Mouse (Mus musculus) T-helper 1 cell (primary cell): Measurements from ENCODE around the gene Trp53inp2.

Experiments
- in situ Hi-C: fragments of 300-600 bp; cut with MboI, MseI; formaldehyde crosslinking; loops from one replicate; pipeline ENCODE4 v1.15.1; 2025; ENCODE audit warnings: high pct_unique_total_duplicates

Trp53inp2 gene

GRCm38 (mm10) chr2:155380261-155381059, at the start of gene Trp53inp2:
Gene Trp53inp2 (plus strand): TSS chr2:155381059.
- in situ Hi-C loops = no loop called here

DNA sequence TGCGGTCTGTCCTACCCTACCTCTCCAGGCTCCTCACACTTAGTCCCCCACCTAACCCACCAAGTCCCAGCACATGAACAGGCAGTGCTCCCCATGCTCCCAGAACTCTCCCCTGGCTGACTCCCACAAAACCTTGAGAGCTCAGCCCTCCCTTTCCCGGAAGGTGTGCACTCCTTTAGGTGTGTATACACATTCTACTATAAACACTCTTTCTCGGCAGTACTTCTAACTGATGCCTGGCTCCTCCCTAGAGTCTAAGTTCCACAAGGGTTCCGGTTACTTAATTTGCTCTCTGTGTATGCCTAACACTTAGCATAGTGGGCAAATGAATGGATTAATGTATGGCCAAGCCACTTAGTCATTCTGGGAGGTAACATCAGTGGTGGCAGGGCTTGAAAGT, 49.5 kb upstream of the Trp53inp2 start:
- in situ Hi-C loops = loop anchor here (10.0 kb wide), 1 partner anchor 1397 kb away; the partner anchor contains the start of gene Bpifb4

GRCm38 (mm10) chr2:155333421-155333820, 47.4 kb upstream of the Trp53inp2 start:
- in situ Hi-C loops = loop anchor here (10.0 kb wide), 1 partner anchor 1399 kb away; the partner anchor contains the start of gene Bpifb4

- in situ Hi-C loops = loop anchor here (10.0 kb wide), 1 partner anchor 1400 kb away; the partner anchor contains the start of gene Bpifb4
Observed at GRCm38 (mm10) chr2:155335231-155335630, 45.6 kb upstream of the Trp53inp2 start.

DNA sequence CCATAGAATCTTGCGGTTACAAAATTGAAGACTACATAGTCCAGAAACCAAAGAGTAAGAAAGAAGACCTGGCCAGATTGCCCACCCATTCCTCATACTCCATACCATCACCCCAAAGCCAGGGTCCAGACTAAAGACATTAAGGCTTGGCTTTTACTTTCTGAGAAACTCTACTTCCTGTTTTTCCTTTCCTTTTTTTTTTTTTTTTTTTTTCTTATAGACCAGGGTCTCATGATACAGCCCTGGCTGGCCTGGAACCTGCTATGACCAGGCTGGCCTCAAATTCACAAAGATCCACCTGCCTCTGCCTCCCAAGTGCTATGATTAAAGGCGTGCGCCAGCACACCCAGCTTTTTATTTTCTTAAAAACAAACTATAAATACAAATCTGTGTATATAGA, 44.6 kb upstream of the Trp53inp2 start:
- in situ Hi-C loops = loop anchor here (10.0 kb wide), 1 partner anchor 1401 kb away; the partner anchor contains the start of gene Bpifb4

- in situ Hi-C loops = no loop called here
Observed at GRCm38 (mm10) chr2:155340166-155340565, 40.7 kb upstream of the Trp53inp2 start.

GRCm38 (mm10) chr2:155346670-155347069, 34.2 kb upstream of the Trp53inp2 start:
- in situ Hi-C loops = no loop called here

- in situ Hi-C loops = loop anchor here (5.0 kb wide), 1 partner anchor 33 kb away; no protein-coding TSS in a partner anchor
Observed at GRCm38 (mm10) chr2:155354402-155354801, 26.5 kb upstream of the Trp53inp2 start.

DNA sequence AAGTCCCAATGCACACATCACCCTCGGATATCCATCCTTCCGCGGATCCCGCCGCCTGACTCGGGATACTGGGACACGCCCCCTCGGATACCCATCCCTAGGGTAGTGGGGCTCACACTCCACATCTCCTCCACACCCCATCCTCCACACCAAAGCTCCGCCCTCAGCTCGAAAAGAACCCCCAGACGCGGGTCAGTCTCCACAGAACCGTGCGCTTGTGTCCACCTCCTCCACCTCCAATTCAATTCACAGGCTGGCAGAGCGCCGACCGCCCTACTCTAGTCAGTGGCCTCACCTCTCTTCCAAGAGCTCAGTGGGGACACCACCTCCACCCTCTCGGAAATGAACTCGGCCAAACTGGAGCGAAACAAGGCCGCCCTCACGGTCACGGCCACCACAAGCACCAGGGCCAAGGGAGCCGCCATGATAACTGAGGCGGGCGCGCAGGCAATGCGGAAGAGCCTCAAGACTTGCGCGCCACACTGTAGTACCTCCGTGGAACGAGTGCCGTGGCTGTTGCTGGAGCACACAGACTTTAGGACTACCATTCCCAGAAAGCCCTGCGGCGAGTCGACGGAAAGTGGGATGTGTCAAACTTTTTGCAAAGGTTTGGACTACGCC, 23.8 kb upstream of the Trp53inp2 start, which contains the start of gene Pigu:
Gene Pigu (minus strand): TSS at position 460 of the 621 bp plus-strand sequence.
- in situ Hi-C loops = no loop called here

DNA sequence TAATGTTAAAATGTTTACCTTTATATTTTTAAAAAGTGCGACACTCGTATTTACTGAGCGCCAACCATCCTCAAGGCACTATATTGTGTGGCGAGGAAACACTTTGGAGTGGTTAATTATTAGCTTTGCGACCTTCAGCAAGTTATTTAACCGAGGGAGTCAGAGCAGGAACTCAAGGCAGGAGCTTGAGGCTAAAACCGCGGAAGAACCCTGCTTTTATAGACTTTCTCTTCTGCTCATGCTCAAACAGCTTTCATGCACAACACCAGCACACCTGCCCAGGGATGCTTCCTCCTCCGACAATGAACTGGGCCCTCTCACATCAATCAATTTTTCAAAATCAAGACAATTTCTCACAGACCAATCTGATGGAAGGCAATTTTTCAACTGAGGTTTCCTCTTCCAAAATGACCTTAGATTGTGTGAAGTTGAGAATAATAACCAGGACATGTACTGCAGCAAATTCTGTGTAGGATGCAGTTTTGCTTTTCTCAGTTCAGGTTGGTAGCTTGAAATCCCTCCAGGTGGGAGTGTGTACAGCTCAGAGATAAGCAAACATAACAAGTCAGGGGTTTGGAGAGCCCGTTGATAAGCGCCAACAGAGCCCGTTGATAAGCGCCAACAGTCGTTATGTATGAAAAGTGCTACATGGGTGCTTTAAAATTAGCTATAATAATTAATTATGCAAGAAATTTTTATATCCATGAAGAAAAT, 23.0 kb upstream of the Trp53inp2 start:
- in situ Hi-C loops = no loop called here

GRCm38 (mm10) chr2:155367635-155368284, 13.1 kb upstream of the Trp53inp2 start:
- in situ Hi-C loops = no loop called here

- in situ Hi-C loops = no loop called here
Observed at GRCm38 (mm10) chr2:155369333-155369883, 11.5 kb upstream of the Trp53inp2 start.

GRCm38 (mm10) chr2:155372451-155372850, 8.4 kb upstream of the Trp53inp2 start:
- in situ Hi-C loops = no loop called here

- in situ Hi-C loops = no loop called here
Observed at GRCm38 (mm10) chr2:155373302-155373701, 7.6 kb upstream of the Trp53inp2 start.

DNA sequence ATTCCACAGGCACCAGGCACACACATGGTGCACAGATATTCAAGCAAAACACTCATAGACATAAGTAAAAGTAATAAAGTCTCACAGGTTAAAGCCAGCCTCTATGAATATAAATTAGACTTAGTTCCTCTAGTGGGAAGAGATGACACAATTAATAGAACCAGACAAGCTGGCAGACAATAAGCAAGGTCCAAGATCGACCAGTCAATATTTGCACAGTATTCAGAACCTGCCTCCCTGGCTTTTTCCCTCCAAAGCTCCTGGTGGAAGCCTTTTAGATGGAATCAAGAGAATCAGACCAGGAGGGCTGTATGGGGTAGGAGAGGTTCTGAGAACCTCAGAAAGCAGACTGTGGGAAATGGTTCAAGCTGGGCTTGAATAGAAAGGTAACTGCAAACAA, 7.0 kb upstream of the Trp53inp2 start:
- in situ Hi-C loops = no loop called here

- in situ Hi-C loops = no loop called here
Observed at GRCm38 (mm10) chr2:155374521-155374920, 6.3 kb upstream of the Trp53inp2 start.

GRCm38 (mm10) chr2:155376191-155376590, 4.7 kb upstream of the Trp53inp2 start:
- in situ Hi-C loops = no loop called here

DNA sequence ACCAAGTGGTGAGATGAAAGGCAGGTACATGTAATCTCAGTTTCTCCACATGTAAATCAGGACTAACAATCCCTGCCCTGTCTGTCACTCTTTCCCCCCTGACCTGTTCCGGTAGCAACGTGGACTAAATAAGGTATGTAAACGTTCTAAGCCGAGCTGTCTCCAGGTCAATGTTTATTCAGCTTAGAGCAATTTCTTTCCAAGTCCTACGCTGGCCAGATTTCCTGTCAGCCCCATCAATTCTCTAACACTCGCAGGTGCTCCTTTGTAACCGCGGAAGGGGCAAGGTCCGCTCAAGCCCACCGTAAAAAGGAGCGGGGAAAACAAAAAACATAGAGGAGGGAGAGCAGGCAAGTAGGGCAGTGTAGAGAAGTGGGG, 190 bp downstream of the Trp53inp2 start:
- in situ Hi-C loops = no loop called here

GRCm38 (mm10) chr2:155381643-155382331, 928 bp downstream of the Trp53inp2 start:
- in situ Hi-C loops = no loop called here

DNA sequence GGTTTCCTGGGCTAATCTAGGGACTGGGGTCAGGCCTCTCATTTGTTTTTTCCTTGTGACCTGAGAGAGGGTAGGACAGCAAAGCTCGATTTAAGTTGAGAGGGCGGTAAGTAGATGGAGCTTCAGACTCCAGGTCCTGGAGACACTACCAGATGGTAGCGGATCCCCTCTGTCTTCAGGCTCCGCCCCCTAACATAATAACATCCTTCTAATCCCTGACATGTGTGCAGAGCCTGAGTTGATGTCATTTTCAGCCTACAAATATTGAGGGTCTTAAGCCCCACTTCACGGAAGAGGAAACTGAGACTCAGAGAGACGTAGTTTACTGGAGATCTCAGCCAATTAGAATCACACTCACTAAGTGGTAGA, 1.5 kb downstream of the Trp53inp2 start:
- in situ Hi-C loops = no loop called here
